Mouse (Mus musculus): Measurements from ENCODE around the gene Ulk3. TPM values are rescaled to one million over a fixed set of nuclear protein-coding genes. Genes with fewer than 3 reads are reported as not detected.
A peak's percentile ranks its signal among the peaks of the same experiment; 100 is the strongest.

Gene Ulk3
- total and polyA plus RNA-seq, 3 experiments = 2.6 to 11.4 (median 10.0) TPM

DNA sequence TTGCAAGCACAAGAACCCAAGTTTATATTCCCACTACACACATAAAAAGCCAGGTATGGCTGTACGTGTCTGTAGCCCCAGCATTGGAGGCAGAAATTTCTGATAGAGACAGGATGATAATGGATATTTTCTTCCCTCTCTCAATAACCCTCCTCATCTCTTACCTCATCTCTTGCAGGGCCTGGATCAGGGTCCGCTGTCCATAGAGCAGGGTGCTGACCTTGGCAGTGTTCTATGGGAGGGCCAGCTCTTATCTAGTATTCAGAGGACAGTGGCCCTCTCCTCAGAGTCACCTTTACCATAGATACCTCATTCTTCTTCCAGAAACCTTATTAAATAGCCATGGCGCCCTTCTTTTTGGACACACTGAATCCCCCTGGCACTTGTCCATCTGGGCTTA lies 20.6 kb downstream of the Ulk3 start:
- Histone ChIP-seq H3K4me2 (ENCODE audit: insufficient read depth, low read depth, poor library complexity, severe bottlenecking) (no peak overlapping the region), H3K4me1 (ENCODE audit: control insufficient read depth in 1 of 2, insufficient read depth in 2 of 2) (peaks cover 6 to 20% of the 10 kb centered on the region in 2 experiments), H3K27ac (ENCODE audit: insufficient read depth, low read depth) (no peak overlapping the region), H3K9ac (ENCODE audit: insufficient read depth, low read depth) (no peak overlapping the region), H3K9me3 (replicated peaks; ENCODE audit: low read length) (no peaks in the 10 kb centered on the region), H3K79me2 (replicated peaks; ENCODE audit: control insufficient read depth, extremely low read depth, insufficient read depth, poor library complexity, severe bottlenecking) (no peaks in the 10 kb centered on the region), H3K27me3 (replicated peaks) (peaks cover 9% of the 10 kb centered on the region), H3K4me3 (replicated peaks in 1 of 3; ENCODE audit: low read depth in 2 of 3, low read length in 2 of 3, poor library complexity in 1 of 3) (no peak overlapping the region), H3K36me3 (replicated peaks in 1 of 2; ENCODE audit: control insufficient read depth in 1 of 2, insufficient read depth in 1 of 2, low read length in 1 of 2) (no peaks in the 10 kb centered on the region)
- no peak for DNase-seq (ENCODE audit: extremely low read depth)
- dilution Hi-C loops (cut with MboI; ENCODE audit: extremely low pct_ligation_motif_present, extremely low pct_unique_long_range_greater_than_20kb, low sequenced_read_pairs) = no loop called here
- in situ Hi-C loops (cut with MboI; ENCODE audit: low pct_ligation_motif_present, low pct_unique_long_range_greater_than_20kb, low sequenced_read_pairs) = no loop called here
- no peak for TF ChIP-seq SMC3 (IDR thresholded peaks at IDR 0.05; ENCODE audit: low read depth, low read length)
- no peak for TF ChIP-seq NELFE (IDR thresholded peaks at IDR 0.05; ENCODE audit: low read depth, low read length)
- no peak for TF ChIP-seq IRF4 (IDR thresholded peaks at IDR 0.05; ENCODE audit: low read depth, low read length)
- TF ChIP-seq RAD21 (IDR thresholded peaks at IDR 0.05; ENCODE audit: low read depth, low read length) = no peak
- TF ChIP-seq RCOR1 (conservative IDR thresholded peaks at IDR 0.05; ENCODE audit: low read depth, low read length) = no peak
- no peak for TF ChIP-seq ELF1 (IDR thresholded peaks at IDR 0.05; ENCODE audit: low read depth, low read length)
- TF ChIP-seq MXI1 (IDR thresholded peaks at IDR 0.05; ENCODE audit: low read depth, low read length) = no peak
- no peak for TF ChIP-seq CHD2 (IDR thresholded peaks at IDR 0.05; ENCODE audit: low read length)
- no peak for TF ChIP-seq NRF1 (IDR thresholded peaks at IDR 0.05; ENCODE audit: low read depth, low read length)
- TF ChIP-seq ZNF384 (IDR thresholded peaks at IDR 0.05; ENCODE audit: low read depth, low read length) = no peak
- no peak for TF ChIP-seq SIN3A (IDR thresholded peaks at IDR 0.05; ENCODE audit: low read length)
- no peak for TF ChIP-seq POLR2A (IDR thresholded peaks at IDR 0.05; ENCODE audit: low read depth, low read length)
- no peak for TF ChIP-seq BHLHE40 (IDR thresholded peaks at IDR 0.05; ENCODE audit: low read depth, low read length)
- no peak for TF ChIP-seq ZC3H11A (IDR thresholded peaks at IDR 0.05; ENCODE audit: low read depth, low read length)
- no peak for TF ChIP-seq USF2 (conservative IDR thresholded peaks at IDR 0.05; ENCODE audit: low read depth, low read length)
- no peak for TF ChIP-seq CHD1 (IDR thresholded peaks at IDR 0.05; ENCODE audit: low read depth, low read length)
- TF ChIP-seq MAX (IDR thresholded peaks at IDR 0.05; ENCODE audit: low read length) = no peak

GRCm38 (mm10) chr9:57610359-57610826 lies 21.1 kb downstream of the Ulk3 start:
- Histone ChIP-seq H3K4me1 (ENCODE audit: control insufficient read depth in 1 of 2, insufficient read depth in 2 of 2) (peaks cover 6 to 20% of the 10 kb centered on the region in 2 experiments), H3K4me3 (replicated peaks in 1 of 3; ENCODE audit: low read depth in 2 of 3, low read length in 2 of 3, poor library complexity in 1 of 3) (no peak overlapping the region), H3K79me2 (replicated peaks; ENCODE audit: control insufficient read depth, extremely low read depth, insufficient read depth, poor library complexity, severe bottlenecking) (no peaks in the 10 kb centered on the region), H3K27me3 (replicated peaks) (peaks cover 9% of the 10 kb centered on the region), H3K4me2 (ENCODE audit: insufficient read depth, low read depth, poor library complexity, severe bottlenecking) (no peak overlapping the region), H3K9ac (ENCODE audit: insufficient read depth, low read depth) (no peak overlapping the region), H3K36me3 (replicated peaks in 1 of 2; ENCODE audit: control insufficient read depth in 1 of 2, insufficient read depth in 1 of 2, low read length in 1 of 2) (no peaks in the 10 kb centered on the region), H3K9me3 (replicated peaks; ENCODE audit: low read length) (no peaks in the 10 kb centered on the region), H3K27ac (ENCODE audit: insufficient read depth, low read depth) (no peak overlapping the region)
- in situ Hi-C loops (cut with MboI; ENCODE audit: low pct_ligation_motif_present, low pct_unique_long_range_greater_than_20kb, low sequenced_read_pairs) = no loop called here
- no peak for DNase-seq (ENCODE audit: extremely low read depth)
- no peak for TF ChIP-seq EP300 (IDR thresholded peaks at IDR 0.05; ENCODE audit: low read length)
- peak; percentile 89 for TF ChIP-seq BHLHE40 (IDR thresholded peaks at IDR 0.05; ENCODE audit: low read depth, low read length)
- TF ChIP-seq TBP (conservative IDR thresholded peaks at IDR 0.05; ENCODE audit: low read depth, low read length) = no peak
- dilution Hi-C loops (cut with MboI; ENCODE audit: extremely low pct_ligation_motif_present, extremely low pct_unique_long_range_greater_than_20kb, low sequenced_read_pairs) = no loop called here

Data from CH12.LX (cell line).